43 mouse cellular contexts compared by ENCODE assay signal in the genomic region with DNA sequence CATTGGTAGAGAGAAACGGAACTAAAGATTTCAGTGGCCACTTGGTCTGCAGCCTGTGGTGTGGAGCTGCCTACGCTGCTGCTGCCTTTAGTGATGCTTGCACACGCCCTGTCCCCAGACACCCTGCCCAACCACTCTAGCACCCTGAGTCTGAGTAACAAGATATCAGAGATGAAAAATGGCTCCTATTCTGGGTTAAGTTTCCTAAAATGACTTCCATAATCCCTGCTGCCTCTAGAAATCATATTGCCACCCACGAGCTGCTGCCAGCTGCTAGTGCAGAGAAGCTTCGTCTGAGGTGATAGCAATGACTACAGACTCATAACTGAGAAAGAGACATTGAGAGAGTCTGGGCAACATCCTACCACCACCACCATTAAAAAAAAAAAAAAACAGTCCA. TPM values are rescaled to one million over a fixed set of nuclear protein-coding genes. Genes with fewer than 3 reads are reported as not detected.
A peak's percentile ranks its signal among the peaks of the same experiment; 100 is the strongest.
DNase-seq lines count a peak whose midpoint lies in the region; ATAC-seq and TF ChIP-seq lines count a peak whose summit lies in the region.
"Had no signal": no experiment of that assay in that cellular context is flagged by ENCODE, and none has a peak within 500 bp of the region (broad histone marks: within the 10 kb centered on the region; RNA-seq: fewer than 3 reads in every experiment).

No protein-coding gene starts in this region.

- TF ChIP-seq CTCF in stomach, postnatal 0 days (IDR thresholded peaks at IDR 0.05; ENCODE audit: low read depth), result no peak

- H3K4me2 ChIP-seq in heart, embryonic 11.5 days, result no peak overlapping the region
- H3K4me2 ChIP-seq in stomach, postnatal 0 days (replicated peaks; ENCODE audit: low read depth), result no peak overlapping the region
- H3K4me2 ChIP-seq: embryonic facial prominence, embryonic 13.5 days; heart, embryonic 12.5 days; hindbrain, embryonic 13.5 days; limb, embryonic 15.5 days; liver, embryonic 13.5 days; midbrain, embryonic 13.5 days; stomach, embryonic 15.5 days had no signal

- no peak for TF ChIP-seq EP300 in stomach, postnatal 0 days (optimal IDR thresholded peaks at IDR 0.05)

- no peaks in the 10 kb centered on the region for H3K4me1 ChIP-seq in heart, embryonic 11.5 days (ENCODE audit: control insufficient read depth, insufficient read depth, low read length)
- H3K4me1 ChIP-seq in stomach, postnatal 0 days (replicated peaks; ENCODE audit: control insufficient read depth, insufficient read depth), result no peaks in the 10 kb centered on the region
- H3K4me1 ChIP-seq: embryonic facial prominence, embryonic 13.5 days; forebrain, embryonic 10.5 days; heart, embryonic 12.5 days; hindbrain, embryonic 13.5 days; limb, embryonic 15.5 days; liver, embryonic 13.5 days; megakaryocyte, embryonic 14.5 days; midbrain, embryonic 13.5 days; stomach, embryonic 15.5 days had no signal

- intact Hi-C loops in left cerebral cortex, postnatal 25 days (cut with DNase I), result no loop called here

- WGBS in heart, embryonic 11.5 days (ENCODE audit: insufficient replicate concordance), result 74% methylated on average over 5 of the region's 5 CpGs
- WGBS in stomach, postnatal 0 days, result 66% methylated on average over 5 of the region's 5 CpGs

- H3K27ac ChIP-seq in heart, embryonic 11.5 days (ENCODE audit: low read depth, low read length), result no peak overlapping the region
- H3K27ac ChIP-seq in stomach, postnatal 0 days (replicated peaks), result no peak overlapping the region
- H3K27ac ChIP-seq: embryonic facial prominence, embryonic 13.5 days; forebrain, embryonic 10.5 days; hindbrain, embryonic 13.5 days; limb, embryonic 15.5 days; liver, embryonic 13.5 days; midbrain, embryonic 13.5 days; stomach, embryonic 15.5 days had no signal

- no peak overlapping the region for H3K4me3 ChIP-seq in heart, embryonic 11.5 days (ENCODE audit: low read depth, low read length)
- no peak overlapping the region for H3K4me3 ChIP-seq in stomach, postnatal 0 days (ENCODE audit: low read depth, low read length)
- H3K4me3 ChIP-seq: embryonic facial prominence, embryonic 13.5 days; forebrain, embryonic 10.5 days; heart, embryonic 12.5 days; hindbrain, embryonic 13.5 days; limb, embryonic 15.5 days; liver, embryonic 13.5 days; megakaryocyte, embryonic 14.5 days; midbrain, embryonic 13.5 days; stomach, embryonic 15.5 days had no signal

- peak; percentile 75 for DNase-seq in heart, adult 11 months
- peak; percentile 70 for DNase-seq in right cerebral cortex, adult 18-20 months
- DNase-seq in right cerebral cortex, postnatal 4 days, result no peak
- peak; percentile 20 to 89 for DNase-seq in left cerebral cortex, postnatal 25 days (ENCODE audit: low spot score in 2 of 2)
- DNase-seq in adrenal gland, postnatal 14 days, result no peak
- DNase-seq in cerebellum, adult 11 months, result no peak
- DNase-seq in stomach, postnatal 0 days (ENCODE audit: low spot score), result no peak
- DNase-seq: adrenal gland, adult 2 months; cerebellum, adult 18-20 months; cerebellum, postnatal 10 days; gastrocnemius, postnatal 14 days; heart, adult 18-20 months; heart, postnatal 4 days; kidney, postnatal 14 days; layer of hippocampus, adult 9-11 months; liver, embryonic 13.5 days; lung, adult 18-20 months; lung, postnatal 4 days; thymus, adult 18-20 months; thymus, postnatal 25 days had no signal

- no peak for ATAC-seq in heart, embryonic 11.5 days (replicated peaks; ENCODE audit: insufficient number of reproducible peaks, low FRiP score, low TSS enrichment)
- no peak for ATAC-seq in stomach, postnatal 0 days (ENCODE audit: low FRiP score, low TSS enrichment)
- ATAC-seq: activated CD4-positive, CD25-positive, alpha-beta regulatory T cell, adult 4 months; forebrain, embryonic 16.5 days; intestine, embryonic 16.5 days; lung, postnatal 0 days; midbrain, embryonic 13.5 days had no signal

- no peaks in the 10 kb centered on the region for H3K27me3 ChIP-seq in heart, embryonic 11.5 days (ENCODE audit: control insufficient read depth, insufficient read depth, low read length)
- no peaks in the 10 kb centered on the region for H3K27me3 ChIP-seq in stomach, postnatal 0 days (ENCODE audit: control insufficient read depth, insufficient read depth, low read length)
- H3K27me3 ChIP-seq: embryonic facial prominence, embryonic 13.5 days; heart, embryonic 12.5 days; hindbrain, embryonic 13.5 days; limb, embryonic 15.5 days; liver, embryonic 13.5 days; megakaryocyte, embryonic 14.5 days; midbrain, embryonic 13.5 days; stomach, embryonic 15.5 days had no signal

- H3K9me3 ChIP-seq in heart, embryonic 11.5 days (replicated peaks; ENCODE audit: control insufficient read depth, low read length), result no peaks in the 10 kb centered on the region
- H3K9me3 ChIP-seq in stomach, postnatal 0 days (ENCODE audit: control insufficient read depth, low read length), result no peaks in the 10 kb centered on the region
- H3K9me3 ChIP-seq: embryonic facial prominence, embryonic 13.5 days; forebrain, embryonic 10.5 days; heart, embryonic 12.5 days; hindbrain, embryonic 13.5 days; limb, embryonic 15.5 days; liver, embryonic 13.5 days; midbrain, embryonic 13.5 days; stomach, embryonic 15.5 days had no signal

- no peak overlapping the region for H3K9ac ChIP-seq in heart, embryonic 11.5 days (ENCODE audit: low read depth, low read length)
- no peak overlapping the region for H3K9ac ChIP-seq in stomach, postnatal 0 days (ENCODE audit: low read length)
- H3K9ac ChIP-seq: embryonic facial prominence, embryonic 13.5 days; heart, embryonic 12.5 days; hindbrain, embryonic 13.5 days; limb, embryonic 15.5 days; liver, embryonic 13.5 days; midbrain, embryonic 13.5 days; stomach, embryonic 15.5 days had no signal

- no peaks in the 10 kb centered on the region for H3K36me3 ChIP-seq in heart, embryonic 11.5 days (ENCODE audit: control insufficient read depth, insufficient read depth, low read length)
- no peaks in the 10 kb centered on the region for H3K36me3 ChIP-seq in stomach, postnatal 0 days (ENCODE audit: control insufficient read depth, insufficient read depth, low read length)
- H3K36me3 ChIP-seq: embryonic facial prominence, embryonic 13.5 days; forebrain, embryonic 10.5 days; heart, embryonic 12.5 days; hindbrain, embryonic 13.5 days; limb, embryonic 15.5 days; liver, embryonic 13.5 days; midbrain, embryonic 13.5 days; stomach, embryonic 15.5 days had no signal

RNA-seq across cellular contexts. Expression of a gene that starts 3.3 kb away (rescaled TPM):
- 0.53 and 0.83 TPM in 2 replicates for polyA plus RNA-seq in heart, embryonic 11.5 days (2014; fragmentation: Nextera tagmentation; extraction: Ambion mirVana)
- total RNA-seq in left cerebral cortex, postnatal 25 days (2021), result 1 to 10 TPM; 2.2 to 2.6 TPM
- total RNA-seq in adrenal gland, postnatal 14 days (2021), result 18.5 and 28.6 TPM in 2 replicates
- 1.2 and 1.4 TPM in 2 replicates for polyA plus RNA-seq in stomach, postnatal 0 days (2015; fragmentation: Nextera tagmentation; extraction: Ambion mirVana)
- total RNA-seq: CH12.LX; ES-E14; monocyte, adult 5-6 weeks had no signal
- polyA plus RNA-seq: activated CD4-positive, CD25-positive, alpha-beta regulatory T cell, adult 4 months; C2C12; forebrain, embryonic 10.5 days had no signal

RNA-seq across cellular contexts. Expression of a gene that starts 50.1 kb away (rescaled TPM):
- polyA plus RNA-seq in heart, embryonic 11.5 days (2014; fragmentation: Nextera tagmentation; extraction: Ambion mirVana), result not detected in 2 replicates
- total RNA-seq in left cerebral cortex, postnatal 25 days (2021), result not detected
- 3.1 and 9.7 TPM in 2 replicates for total RNA-seq in adrenal gland, postnatal 14 days (2021)
- 0.08 and 0.21 TPM in 2 replicates for polyA plus RNA-seq in stomach, postnatal 0 days (2015; fragmentation: Nextera tagmentation; extraction: Ambion mirVana)
- total RNA-seq: CH12.LX; common myeloid progenitor, adult 5-6 weeks; ES-E14; gastrocnemius, postnatal 14 days; heart, adult 18-20 months; heart, postnatal 4 days; left cerebral cortex, adult 8-10 months; monocyte, adult 5-6 weeks had no signal
- polyA plus RNA-seq: activated CD4-positive, CD25-positive, alpha-beta regulatory T cell, adult 4 months; adrenal gland, adult 2 months; C2C12; embryonic facial prominence, embryonic 13.5 days; forebrain, embryonic 10.5 days; forebrain, embryonic 16.5 days; heart, embryonic 12.5 days; heart, postnatal 0 days; hindbrain, embryonic 13.5 days; intestine, embryonic 16.5 days; kidney, embryonic 14.5 days; limb, embryonic 15.5 days; liver, embryonic 13.5 days; lung, postnatal 0 days; midbrain, embryonic 13.5 days; neural tube, embryonic 14.5 days; small intestine, adult 2 months; stomach, embryonic 15.5 days had no signal

Comparison
In these comparisons a context has a peak if more than half of its experiments do, and no peak if none do; other contexts are left out.
1. DNase-seq: peak in heart, adult 11 months (single experiment), right cerebral cortex, adult 18-20 months (single experiment) and left cerebral cortex, postnatal 25 days (2 of 2); none in right cerebral cortex, postnatal 4 days (single experiment), adrenal gland, postnatal 14 days (single experiment), cerebellum, adult 11 months (single experiment) and stomach, postnatal 0 days (single experiment).